Mouse (Mus musculus): ENCODE measurements at regions not wholly inside any gene's neighbourhood (a gene's known extent, or its start where the extent isn't known, plus 50 kb on each side); places are given as distances from the start of the nearest gene placed in this dataset.

- no peak for DNase-seq (ENCODE audit: low read depth in 1 of 2, low spot score in 2 of 2)
- TF ChIP-seq CTCF (IDR thresholded peaks at IDR 0.05; ENCODE audit: extremely low read depth, insufficient read depth, insufficient read length, insufficient replicate concordance) (no peak), POLR2A (IDR thresholded peaks at IDR 0.05; ENCODE audit: low read depth, low read length) (no peak)
- 70% methylated on average over 2 of the region's 2 CpGs for WGBS
- Histone ChIP-seq H3K27me3 (ENCODE audit: control insufficient read depth, insufficient read depth, low read length) (no peaks in the 10 kb centered on the region), H3K36me3 (ENCODE audit: control insufficient read depth, insufficient read depth, low read length) (no peaks in the 10 kb centered on the region), H3K4me1 (ENCODE audit: control insufficient read depth, insufficient read depth, insufficient read length) (no peaks in the 10 kb centered on the region), H3K27ac (ENCODE audit: insufficient read depth, low read length) (no peak overlapping the region), H3K4me3 (ENCODE audit: extremely low read depth, insufficient read depth, insufficient read length) (no peak overlapping the region)
Measured at GRCm38 (mm10) chr8:8376379-8376778, 284.7 kb downstream of the Efnb2 start.

GRCm38 (mm10) chr8:8367282-8367871 lies 293.7 kb downstream of the Efnb2 start:
- H3K27me3 ChIP-seq (ENCODE audit: control insufficient read depth, insufficient read depth, low read length), result no peaks in the 10 kb centered on the region
- WGBS, result 87% methylated on average over 4 of the region's 4 CpGs
- TF ChIP-seq CTCF (IDR thresholded peaks at IDR 0.05; ENCODE audit: extremely low read depth, insufficient read depth, insufficient read length, insufficient replicate concordance), result no peak
- TF ChIP-seq POLR2A (IDR thresholded peaks at IDR 0.05; ENCODE audit: low read depth, low read length), result no peak

GRCm38 (mm10) chr8:8361941-8362537 lies 299.0 kb downstream of the Efnb2 start:
- H3K27ac ChIP-seq (ENCODE audit: insufficient read depth, low read length), result no peak overlapping the region
- no peak for TF ChIP-seq POLR2A (IDR thresholded peaks at IDR 0.05; ENCODE audit: low read depth, low read length)
- no peak for TF ChIP-seq CTCF (IDR thresholded peaks at IDR 0.05; ENCODE audit: extremely low read depth, insufficient read depth, insufficient read length, insufficient replicate concordance)
- no peak overlapping the region for H3K4me3 ChIP-seq (ENCODE audit: extremely low read depth, insufficient read depth, insufficient read length)
- H3K4me1 ChIP-seq (ENCODE audit: control insufficient read depth, insufficient read depth, insufficient read length), result no peaks in the 10 kb centered on the region
- no peaks in the 10 kb centered on the region for H3K36me3 ChIP-seq (ENCODE audit: control insufficient read depth, insufficient read depth, low read length)
- no peaks in the 10 kb centered on the region for H3K27me3 ChIP-seq (ENCODE audit: control insufficient read depth, insufficient read depth, low read length)
- no peak for DNase-seq (ENCODE audit: low read depth in 1 of 2, low spot score in 2 of 2)
- WGBS, result 85% methylated on average over 7 of the region's 7 CpGs

More at GRCm38 (mm10) chr8:8367282-8367871, 293.7 kb downstream of the Efnb2 start:
- DNase-seq (ENCODE audit: low read depth in 1 of 2, low spot score in 2 of 2), result no peak
- Histone ChIP-seq H3K4me3 (ENCODE audit: extremely low read depth, insufficient read depth, insufficient read length) (no peak overlapping the region), H3K36me3 (ENCODE audit: control insufficient read depth, insufficient read depth, low read length) (no peaks in the 10 kb centered on the region), H3K27ac (ENCODE audit: insufficient read depth, low read length) (no peak overlapping the region), H3K4me1 (ENCODE audit: control insufficient read depth, insufficient read depth, insufficient read length) (no peaks in the 10 kb centered on the region)

- H3K27me3 ChIP-seq (ENCODE audit: control insufficient read depth, insufficient read depth, low read length), result no peaks in the 10 kb centered on the region
- no peaks in the 10 kb centered on the region for H3K4me1 ChIP-seq (ENCODE audit: control insufficient read depth, insufficient read depth, insufficient read length)
- H3K4me3 ChIP-seq (ENCODE audit: extremely low read depth, insufficient read depth, insufficient read length), result no peak overlapping the region
- H3K27ac ChIP-seq (ENCODE audit: insufficient read depth, low read length), result no peak overlapping the region
- no peak for DNase-seq (ENCODE audit: low read depth in 1 of 2, low spot score in 2 of 2)
- no peaks in the 10 kb centered on the region for H3K36me3 ChIP-seq (ENCODE audit: control insufficient read depth, insufficient read depth, low read length)
- TF ChIP-seq CTCF (IDR thresholded peaks at IDR 0.05; ENCODE audit: extremely low read depth, insufficient read depth, insufficient read length, insufficient replicate concordance), result no peak
- no peak for TF ChIP-seq POLR2A (IDR thresholded peaks at IDR 0.05; ENCODE audit: low read depth, low read length)
Measured at GRCm38 (mm10) chr8:8360586-8360985, 300.5 kb downstream of the Efnb2 start.

- Histone ChIP-seq H3K27ac (ENCODE audit: insufficient read depth, low read length) (no peak overlapping the region), H3K27me3 (ENCODE audit: control insufficient read depth, insufficient read depth, low read length) (no peaks in the 10 kb centered on the region), H3K36me3 (ENCODE audit: control insufficient read depth, insufficient read depth, low read length) (no peaks in the 10 kb centered on the region), H3K4me3 (ENCODE audit: extremely low read depth, insufficient read depth, insufficient read length) (no peak overlapping the region), H3K4me1 (ENCODE audit: control insufficient read depth, insufficient read depth, insufficient read length) (no peaks in the 10 kb centered on the region)
- whole genome bisulfite sequencing, result 88% methylated on average over 4 of the region's 4 CpGs
- DNase-seq (ENCODE audit: low read depth in 1 of 2, low spot score in 2 of 2), result no peak
- TF ChIP-seq POLR2A (IDR thresholded peaks at IDR 0.05; ENCODE audit: low read depth, low read length) (no peak), CTCF (IDR thresholded peaks at IDR 0.05; ENCODE audit: extremely low read depth, insufficient read depth, insufficient read length, insufficient replicate concordance) (no peak)
Measured at GRCm38 (mm10) chr8:8354977-8355376, 306.1 kb downstream of the Efnb2 start.

- H3K27me3 ChIP-seq (ENCODE audit: control insufficient read depth, insufficient read depth, low read length), result no peaks in the 10 kb centered on the region; the same call in 1 of the 2 replicates
- no peaks in the 10 kb centered on the region for H3K36me3 ChIP-seq (ENCODE audit: control insufficient read depth, insufficient read depth, low read length)
- DNase-seq (ENCODE audit: low read depth in 1 of 2, low spot score in 2 of 2), result no peak
- TF ChIP-seq POLR2A (IDR thresholded peaks at IDR 0.05; ENCODE audit: low read depth, low read length) (no peak), CTCF (IDR thresholded peaks at IDR 0.05; ENCODE audit: extremely low read depth, insufficient read depth, insufficient read length, insufficient replicate concordance) (no peak)
- no peak overlapping the region for H3K27ac ChIP-seq (ENCODE audit: insufficient read depth, low read length)
- no peak overlapping the region for H3K4me3 ChIP-seq (ENCODE audit: extremely low read depth, insufficient read depth, insufficient read length)
- WGBS, result 91% methylated on average over 2 of the region's 2 CpGs
- H3K4me1 ChIP-seq (ENCODE audit: control insufficient read depth, insufficient read depth, insufficient read length), result no peaks in the 10 kb centered on the region
Measured at GRCm38 (mm10) chr8:8344661-8345060, 316.4 kb downstream of the Efnb2 start.
